Mouse (Mus musculus): Measurements from ENCODE around the gene Mlh1.

- no peak for TF ChIP-seq CTCF (IDR thresholded peaks at IDR 0.05; ENCODE audit: low read depth, low read length)
- no peak for TF ChIP-seq POLR2A (IDR thresholded peaks at IDR 0.05; ENCODE audit: borderline replicate concordance, low read depth, low read length)
These were observed 21.6 kb upstream of the Mlh1 start for GRCm38 (mm10) chr9:111293234-111293633.
